Comparison of ENCODE assay signal across 23 mouse cellular contexts in genomic region chr15:94246669-94247068, GRCm38 (mm10).
DNase-seq lines count a peak whose midpoint lies in the region; ATAC-seq lines count a peak whose summit lies in the region.
"Had no signal": no experiment of that assay in that cellular context is flagged by ENCODE, and none has a peak within 500 bp of the region (broad histone marks: within the 10 kb centered on the region; RNA-seq: fewer than 3 reads in every experiment).

No protein-coding gene starts in this region.

- intact Hi-C loops in heart, postnatal 25 days (cut with DNase I): no loop called here

- DNase-seq in heart, postnatal 25 days (ENCODE audit: low spot score): no peak
- peak; percentile 15 for DNase-seq in kidney, adult 9 months
- no peak for DNase-seq in kidney, postnatal 25 days
- DNase-seq in lung, postnatal 36 days: no peak
- no peak for DNase-seq in spleen, postnatal 4 days (ENCODE audit: low spot score in 2 of 2)
- DNase-seq: adrenal gland, postnatal 25 days; B cell, adult 2 months; cerebellum, adult 11 months; cerebellum, postnatal 10 days; gastrocnemius, postnatal 25 days; layer of hippocampus, adult 9-11 months; lung, postnatal 10 days; thymus, adult 2 months had no signal

- H3K4me1 ChIP-seq in heart, embryonic 13.5 days: peaks cover 45% of the 10 kb centered on the region
- H3K4me1 ChIP-seq in lung, embryonic 15.5 days: peaks cover 26% of the 10 kb centered on the region
- H3K4me1 ChIP-seq: midbrain, embryonic 15.5 days had no signal

- H3K27ac ChIP-seq in heart, embryonic 13.5 days (replicated peaks): peak overlapping the region; percentile 62
- H3K27ac ChIP-seq in lung, embryonic 15.5 days: peak overlapping the region; percentile 25; the same call in 1 of the 2 replicates
- H3K27ac ChIP-seq: embryonic facial prominence, embryonic 13.5 days; left cerebral cortex, adult 2 months; limb, embryonic 10.5 days; midbrain, embryonic 15.5 days had no signal

- H3K9me3 ChIP-seq in heart, embryonic 13.5 days: no peaks in the 10 kb centered on the region
- no peaks in the 10 kb centered on the region for H3K9me3 ChIP-seq in lung, embryonic 15.5 days
- H3K9me3 ChIP-seq: embryonic facial prominence, embryonic 13.5 days; limb, embryonic 10.5 days; midbrain, embryonic 15.5 days had no signal

- no peaks in the 10 kb centered on the region for H3K27me3 ChIP-seq in heart, embryonic 13.5 days (replicated peaks)
- H3K27me3 ChIP-seq in lung, embryonic 15.5 days: no peaks in the 10 kb centered on the region
- H3K27me3 ChIP-seq: embryonic facial prominence, embryonic 13.5 days; midbrain, embryonic 15.5 days had no signal

- no peak for ATAC-seq in heart, embryonic 13.5 days (ENCODE audit: extremely low read depth, insufficient number of reproducible peaks, low FRiP score, low TSS enrichment)
- ATAC-seq in lung, embryonic 15.5 days (ENCODE audit: borderline replicate concordance, extremely low read depth, low FRiP score, low TSS enrichment): no peak
- ATAC-seq: forebrain, embryonic 16.5 days; midbrain, embryonic 15.5 days had no signal

- H3K4me2 ChIP-seq in heart, embryonic 13.5 days: no peak overlapping the region
- H3K4me2 ChIP-seq in lung, embryonic 15.5 days: no peak overlapping the region
- H3K4me2 ChIP-seq: embryonic facial prominence, embryonic 13.5 days; hindbrain, embryonic 14.5 days; liver, embryonic 11.5 days; midbrain, embryonic 15.5 days had no signal

- H3K36me3 ChIP-seq in heart, embryonic 13.5 days: no peaks in the 10 kb centered on the region
- no peaks in the 10 kb centered on the region for H3K36me3 ChIP-seq in lung, embryonic 15.5 days
- H3K36me3 ChIP-seq: embryonic facial prominence, embryonic 13.5 days; limb, embryonic 10.5 days; midbrain, embryonic 15.5 days had no signal

- H3K9ac ChIP-seq in heart, embryonic 13.5 days: no peak overlapping the region
- H3K9ac ChIP-seq in lung, embryonic 15.5 days: no peak overlapping the region
- H3K9ac ChIP-seq: embryonic facial prominence, embryonic 13.5 days; hindbrain, embryonic 14.5 days; midbrain, embryonic 15.5 days had no signal

- no peak overlapping the region for H3K4me3 ChIP-seq in heart, embryonic 13.5 days
- H3K4me3 ChIP-seq in lung, embryonic 15.5 days: no peak overlapping the region
- H3K4me3 ChIP-seq: embryonic facial prominence, embryonic 13.5 days; left cerebral cortex, adult 2 months; limb, embryonic 10.5 days; midbrain, embryonic 15.5 days; myocyte had no signal

- 69% methylated on average over 5 of the region's 5 CpGs for WGBS in heart, embryonic 13.5 days
- 56% methylated on average over 5 of the region's 5 CpGs for WGBS in lung, embryonic 15.5 days
